Mouse (Mus musculus) lung, adult 2 months (tissue): ENCODE data around the gene Hist1h2ae.

Source experiments
- CTCF ChIP-seq: fragments of 200-500 bp; IDR thresholded peaks from 2 replicates; pipeline ENCODE4 v1.5.1; 2011; ENCODE audit warnings: mild to moderate bottlenecking, low read length, control low read depth; ENCODE audit not compliant: insufficient read depth
- POLR2A ChIP-seq: fragments of 200-500 bp; IDR thresholded peaks from 2 replicates; pipeline ENCODE4 v1.6.1; 2011; ENCODE audit warnings: low read depth, mild to moderate bottlenecking, control low read depth, low read length, borderline replicate concordance; ENCODE audit errors: extremely low read depth

DNA sequence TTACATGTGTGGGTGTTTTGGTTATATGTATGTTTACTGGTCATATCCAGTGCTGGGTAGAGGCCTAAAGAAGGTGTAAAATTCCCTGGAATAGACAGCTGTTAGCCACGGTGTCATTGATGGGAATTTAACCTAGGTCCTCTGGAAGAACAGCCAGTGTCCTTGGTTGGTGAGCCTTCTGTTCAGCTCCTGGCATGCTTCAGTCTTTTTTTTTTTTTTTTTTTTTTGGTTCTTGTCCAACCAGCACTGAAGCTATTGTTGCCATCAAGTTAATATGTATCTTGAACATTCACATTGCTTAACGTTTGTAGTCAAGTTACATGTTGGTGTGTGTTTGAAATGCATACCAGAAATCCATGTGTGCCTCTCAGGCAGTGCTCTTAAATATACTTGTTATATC, 6.5 kb downstream of the Hist1h2ae start:
- no peak for TF ChIP-seq CTCF
- no peak for TF ChIP-seq POLR2A
